Mouse (Mus musculus): ENCODE measurements around the gene Gm8334.
"Not testable (repeated sequence)": the region's sequence is repeated elsewhere in the genome, so short reads cannot be mapped to it uniquely, and the experiment has no call there.

Gm8334 gene

GRCm38 (mm10) chrX:148615053-148615452, at the start of gene Gm8334:
Gene Gm8334 (minus strand): TSS chrX:148615153.
- DNase-seq (ENCODE audit: low read depth, low spot score), result not testable (repeated sequence)

- not testable (repeated sequence) for DNase-seq (ENCODE audit: low read depth, low spot score)
Observed at GRCm38 (mm10) chrX:148663298-148663697, 48.3 kb upstream of the Gm8334 start, which contains the start of gene Gm15127. Gene Gm15127 (plus strand): TSS chrX:148663598.

Data from WW6 (cell line).